Mouse (Mus musculus) adrenal gland, adult 10 weeks (tissue): ENCODE results near the gene Pdcl2. TPM values are rescaled to one million over a fixed set of nuclear protein-coding genes. Genes with fewer than 3 reads are reported as not detected.

ENCODE experiments used
- polyA plus RNA-seq: library from polyadenylated mRNA; stranded (reverse); fragments of 350-450 nt; fragmentation: Illumina TruSeq; extraction: RNeasy Lipid Tissue Mini Kit (QIAGEN cat#74804); gene quantifications from one replicate; pipeline ENCODE4 v1.2.3, GENCODE M21; 2014; ENCODE audit warnings: low read depth, low replicate concordance

Gene Pdcl2
- not detected for polyA plus RNA-seq

GRCm38 (mm10) chr5:76330953-76331352, at the start of gene Pdcl2:
Pdcl2 (minus strand) TSS chr5:76331156.

GRCm38 (mm10) chr5:76363453-76364104, 32.6 kb upstream of the Pdcl2 start, which contains the start of gene Nmu:
Nmu (minus strand) TSS chr5:76363788.

DNA sequence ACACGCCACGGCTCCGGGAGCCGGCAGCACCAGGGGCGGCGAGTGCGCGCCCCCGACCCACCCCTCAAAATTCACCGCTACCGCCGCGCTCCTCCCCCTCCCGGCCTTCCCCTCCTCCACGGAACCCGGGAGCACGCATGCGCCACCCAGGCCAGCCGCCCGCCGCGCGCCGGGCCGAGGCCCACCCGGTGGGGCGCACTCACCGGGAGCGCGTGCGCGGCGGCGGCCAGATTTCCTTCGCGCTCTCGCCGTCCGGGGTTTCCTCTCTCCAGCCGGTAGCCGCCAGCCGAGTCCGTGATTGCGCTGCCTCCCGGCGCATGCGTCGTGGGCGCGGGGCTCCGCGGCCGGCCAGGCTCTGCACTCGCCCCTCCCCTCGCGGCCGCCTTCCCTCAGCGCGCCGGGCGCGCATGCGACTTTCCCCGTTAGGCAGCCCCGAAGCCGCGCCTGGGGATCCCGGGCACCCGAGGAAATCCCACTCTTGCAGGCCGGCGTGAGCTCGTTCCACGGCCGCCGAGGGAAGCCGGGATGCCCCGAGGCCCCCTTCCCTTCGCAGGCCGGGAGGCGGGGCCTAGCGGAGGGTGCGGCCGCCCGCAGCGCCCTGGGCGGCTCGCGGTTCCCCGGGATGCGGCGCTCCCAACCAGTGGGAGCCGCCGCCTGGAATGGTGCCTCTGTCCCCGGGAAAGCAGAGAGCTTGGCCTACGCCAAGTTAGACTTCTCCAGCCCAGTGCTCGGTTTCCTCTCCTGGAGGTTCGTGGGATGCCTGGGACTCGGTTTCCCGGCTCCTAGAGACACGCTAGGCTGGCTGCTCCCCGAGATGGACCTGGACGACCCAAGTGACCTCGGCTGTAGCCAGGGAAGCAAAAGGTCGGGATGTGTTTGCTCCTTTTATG, 26.3 kb downstream of the Pdcl2 start, which contains the start of gene Clock:
TSS of gene Clock (minus strand) at position 341 of the 890 bp plus-strand sequence.

Other genes starting within 250 kb of the Pdcl2 start
- 37.0 TPM for gene Srd5a3, start 190.9 kb downstream of the Pdcl2 start, polyA plus RNA-seq
- 122 TPM for gene Tmem165, start 147.3 kb downstream of the Pdcl2 start, polyA plus RNA-seq
- gene Clock, start 26.4 kb downstream of the Pdcl2 start, polyA plus RNA-seq = 127 TPM
- not detected for gene Nmu, start 32.6 kb upstream of the Pdcl2 start, polyA plus RNA-seq
- not detected for gene Gm7271, start 152.9 kb upstream of the Pdcl2 start, polyA plus RNA-seq
- gene Exoc1, start 198.2 kb upstream of the Pdcl2 start, polyA plus RNA-seq = 175 TPM